Mouse (Mus musculus) liver, postnatal 0 days (tissue): ENCODE measurements around the gene Plekha7.

Source experiments
- CTCF ChIP-seq: sonication (generic); IDR thresholded peaks from 2 replicates; pipeline ENCODE4 v1.5.1; 2016; ENCODE audit warnings: antibody characterized with exemption, low read depth
- EP300 ChIP-seq: IDR thresholded peaks from 2 replicates; pipeline ENCODE4 v1.6.1; 2016; ENCODE audit warnings: antibody characterized with exemption, low read depth, mild to moderate bottlenecking

DNA sequence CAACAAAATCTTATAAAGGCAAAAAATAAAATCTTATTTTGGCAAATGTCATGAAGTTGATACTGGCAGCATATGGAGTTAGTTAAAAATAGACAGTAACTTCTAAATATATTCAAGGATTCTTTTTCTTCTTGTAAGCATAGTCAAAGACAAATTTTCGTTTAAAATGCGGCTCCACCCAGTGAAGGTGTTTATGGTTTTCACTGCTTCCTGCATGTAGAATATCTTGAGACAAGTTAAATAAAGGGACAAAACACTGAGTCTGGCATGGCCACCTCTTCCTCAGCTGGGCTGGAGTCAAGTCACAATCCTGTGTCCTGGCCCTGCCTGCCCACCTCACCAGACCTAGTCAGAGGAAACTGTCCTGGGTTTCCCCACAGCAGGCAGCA lies 184.6 kb downstream of the Plekha7 start:
- no peak for TF ChIP-seq EP300
- TF ChIP-seq CTCF = no peak
